Mouse (Mus musculus): ENCODE data around the gene Prpf40a. TPM values are rescaled to one million over a fixed set of nuclear protein-coding genes. Genes with fewer than 3 reads are reported as not detected.

Gene Prpf40a
- polyA plus RNA-seq (2012; ENCODE audit: insufficient read depth, insufficient read length, low replicate concordance, missing spikeins) = 309 TPM in 1 of 2 replicates, not detected in the other

DNA sequence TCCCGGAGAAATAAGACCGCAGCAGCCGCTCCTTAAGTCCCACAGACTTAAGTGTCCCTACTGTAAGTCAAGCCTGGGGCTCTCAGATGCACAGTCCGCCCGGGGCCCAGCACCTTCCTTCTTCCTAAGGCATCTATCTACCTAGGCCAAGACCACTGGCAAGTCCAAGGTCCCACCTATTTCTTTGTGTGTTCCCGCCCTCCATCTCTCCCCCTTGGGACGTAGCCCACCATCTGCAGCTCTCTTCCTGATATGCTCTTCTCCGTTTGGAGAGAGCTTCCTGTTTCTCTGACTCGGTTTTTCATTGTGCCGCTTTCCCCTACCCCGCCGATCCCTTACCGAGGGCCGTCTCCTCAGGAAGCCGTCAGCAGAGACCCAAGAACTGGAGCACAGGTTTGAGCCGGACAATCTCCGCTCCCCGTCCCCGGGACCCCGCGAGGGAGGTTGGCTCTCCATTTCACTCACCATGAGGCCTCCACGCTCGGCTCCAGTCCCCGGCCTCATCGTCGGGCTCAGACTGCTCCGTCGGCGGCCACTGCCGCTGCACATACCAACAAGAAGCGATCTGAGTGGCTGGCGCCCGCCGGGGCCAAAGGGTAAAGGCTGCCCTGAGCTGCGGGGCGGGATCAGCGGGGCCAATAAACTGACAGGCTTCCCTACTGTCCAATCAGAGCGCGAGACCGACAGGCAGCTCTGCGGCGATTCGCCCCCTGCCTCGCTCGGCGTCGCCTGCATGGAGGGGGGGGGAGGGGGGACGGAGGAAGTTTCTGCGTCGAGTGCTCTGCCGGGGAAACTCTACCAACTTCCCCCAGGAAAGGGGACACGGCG, at the start of gene Prpf40a:
TSS of gene Prpf40a (minus strand) at position 601 of the 828 bp plus-strand sequence.
- Histone ChIP-seq H3K4me3 (ENCODE audit: insufficient read depth, low read depth, low read length) (peak within 1 kb of the TSS; percentile 91), H3K4me1 (ENCODE audit: control insufficient read depth, insufficient read depth, low read length) (peaks cover 4% of the 10 kb centered on the region; the same call in 1 of the 2 replicates), H3K27ac (ENCODE audit: insufficient read depth, low read depth, low read length) (peak within 1 kb of the TSS; percentile 99)
- TF ChIP-seq CTCF (IDR thresholded peaks at IDR 0.05; ENCODE audit: insufficient read depth, low read depth, low read length) (no peak), POLR2A (IDR thresholded peaks at IDR 0.05; ENCODE audit: insufficient read depth, low read depth, low read length) (peak; percentile 71; the same call in 1 of the 2 replicates)
- under 1% methylated on average over 53 of the region's 53 CpGs for WGBS

DNA sequence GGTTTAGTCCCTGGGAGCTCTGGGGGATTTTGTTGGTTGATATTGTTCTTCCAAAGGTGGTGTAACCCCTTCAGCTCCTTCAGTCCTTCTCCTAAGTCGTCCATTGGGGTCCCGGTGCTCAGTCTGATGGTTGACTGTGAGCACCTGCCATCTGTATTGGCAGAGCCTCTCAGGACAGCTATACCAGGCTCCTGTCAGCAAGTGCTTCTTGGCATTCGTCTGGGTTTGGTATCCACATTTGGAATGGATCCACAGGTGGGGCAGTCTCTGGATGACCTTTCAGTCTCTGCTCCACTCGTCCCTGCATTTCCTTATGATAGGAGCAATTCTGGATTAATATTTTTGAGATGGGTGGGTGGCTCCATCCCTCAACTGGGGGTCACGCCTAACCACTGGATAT, 31.2 kb upstream of the Prpf40a start:
- 94% methylated on average over 5 of the region's 5 CpGs for WGBS
- H3K4me3 ChIP-seq (ENCODE audit: insufficient read depth, low read depth, low read length) = no peak overlapping the region
- no peak overlapping the region for H3K27ac ChIP-seq (ENCODE audit: insufficient read depth, low read depth, low read length)
- H3K4me1 ChIP-seq (ENCODE audit: control insufficient read depth, insufficient read depth, low read length) = no peaks in the 10 kb centered on the region
- TF ChIP-seq POLR2A (IDR thresholded peaks at IDR 0.05; ENCODE audit: insufficient read depth, low read depth, low read length) = no peak
- TF ChIP-seq CTCF (IDR thresholded peaks at IDR 0.05; ENCODE audit: insufficient read depth, low read depth, low read length) = no peak

DNA sequence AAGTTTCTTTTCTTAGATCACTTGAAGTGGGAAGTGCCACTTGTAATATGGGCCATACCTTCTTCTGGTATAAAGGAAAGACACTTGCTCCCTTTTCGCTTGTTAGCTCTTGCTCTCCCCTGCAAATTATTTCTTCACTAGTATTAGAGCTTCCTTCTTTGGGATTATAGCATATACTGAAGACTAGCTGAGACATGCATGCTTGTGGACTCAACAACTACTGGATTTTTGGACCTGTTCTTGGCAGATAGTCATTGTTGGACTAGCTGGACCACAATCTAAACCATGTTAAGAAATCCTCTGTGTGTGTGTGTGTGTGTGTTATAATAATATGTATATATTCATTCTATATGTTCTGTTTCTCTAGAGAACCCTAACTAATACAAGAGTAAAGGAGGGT, 22.4 kb upstream of the Prpf40a start:
- WGBS = 93% methylated on average over 1 of the region's 1 CpGs
- H3K4me1 ChIP-seq (ENCODE audit: control insufficient read depth, insufficient read depth, low read length) = no peaks in the 10 kb centered on the region
- H3K27ac ChIP-seq (ENCODE audit: insufficient read depth, low read depth, low read length) = no peak overlapping the region
- H3K4me3 ChIP-seq (ENCODE audit: insufficient read depth, low read depth, low read length) = no peak overlapping the region
- TF ChIP-seq POLR2A (IDR thresholded peaks at IDR 0.05; ENCODE audit: insufficient read depth, low read depth, low read length) (no peak), CTCF (IDR thresholded peaks at IDR 0.05; ENCODE audit: insufficient read depth, low read depth, low read length) (no peak)

DNA sequence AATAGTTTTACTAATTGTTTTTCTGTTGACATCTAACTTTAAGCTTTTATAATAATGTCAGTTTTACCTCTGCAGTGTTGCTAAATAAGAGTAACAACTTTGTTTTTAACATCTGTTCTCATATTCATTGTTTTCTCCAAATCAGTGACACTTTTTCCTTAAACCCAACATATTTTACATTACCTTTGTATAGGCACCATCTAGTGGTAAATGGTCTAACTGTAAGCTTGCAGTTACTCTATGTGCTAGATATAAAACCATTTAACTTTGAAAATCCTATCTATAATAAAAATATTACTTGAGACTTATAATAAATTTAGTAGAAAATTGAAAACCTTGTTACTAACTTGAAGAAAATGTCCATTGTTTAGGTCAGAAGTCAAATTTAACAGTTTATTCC, 15.7 kb upstream of the Prpf40a start:
- no peak for TF ChIP-seq CTCF (IDR thresholded peaks at IDR 0.05; ENCODE audit: insufficient read depth, low read depth, low read length)
- TF ChIP-seq POLR2A (IDR thresholded peaks at IDR 0.05; ENCODE audit: insufficient read depth, low read depth, low read length) = no peak
- Histone ChIP-seq H3K27ac (ENCODE audit: insufficient read depth, low read depth, low read length) (no peak overlapping the region), H3K4me3 (ENCODE audit: insufficient read depth, low read depth, low read length) (no peak overlapping the region), H3K4me1 (ENCODE audit: control insufficient read depth, insufficient read depth, low read length) (no peaks in the 10 kb centered on the region)

DNA sequence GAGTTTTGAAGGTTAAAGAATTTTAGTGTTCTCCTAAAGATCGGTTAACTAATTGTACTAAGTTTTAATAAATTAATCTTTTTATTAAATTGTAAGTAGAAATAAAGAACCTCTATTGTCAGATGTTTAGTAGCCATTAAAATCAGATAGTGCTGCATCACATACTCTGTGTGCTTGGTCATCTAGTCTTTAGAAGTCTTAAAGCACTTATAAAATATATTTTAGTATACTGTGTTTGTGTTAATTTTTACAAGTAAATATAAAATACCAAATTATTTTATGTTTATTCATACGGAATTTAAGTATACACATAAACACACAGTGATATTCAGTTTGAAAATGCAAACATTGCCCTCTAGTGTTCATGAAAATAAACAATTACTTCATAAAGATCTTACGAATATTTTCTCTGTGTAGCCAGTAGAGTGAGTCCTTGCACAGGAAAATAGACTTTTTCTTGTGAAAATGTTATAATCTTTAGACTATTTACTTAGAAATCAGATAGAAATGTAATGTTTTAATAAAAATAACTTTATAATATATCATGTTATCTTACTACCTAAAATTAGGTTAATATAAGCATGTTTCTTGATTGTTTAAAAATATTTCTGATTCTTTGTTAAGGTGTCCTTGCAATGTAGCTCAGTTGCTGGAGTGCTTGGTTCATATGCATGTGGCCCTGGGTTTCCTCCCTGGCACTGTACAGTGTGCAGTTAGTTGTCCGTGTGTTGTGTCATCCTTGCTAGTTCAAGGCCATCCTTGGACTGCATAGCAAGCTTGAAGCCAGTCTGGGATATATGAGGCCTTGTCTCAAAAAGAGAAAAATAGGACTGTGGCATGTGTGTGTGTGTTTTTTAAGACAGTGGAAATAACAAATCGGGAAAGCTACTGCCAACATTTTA, 13.5 kb upstream of the Prpf40a start:
- no peak overlapping the region for H3K27ac ChIP-seq (ENCODE audit: insufficient read depth, low read depth, low read length)
- no peaks in the 10 kb centered on the region for H3K4me1 ChIP-seq (ENCODE audit: control insufficient read depth, insufficient read depth, low read length)
- TF ChIP-seq CTCF (IDR thresholded peaks at IDR 0.05; ENCODE audit: insufficient read depth, low read depth, low read length) (no peak), POLR2A (IDR thresholded peaks at IDR 0.05; ENCODE audit: insufficient read depth, low read depth, low read length) (no peak)
- H3K4me3 ChIP-seq (ENCODE audit: insufficient read depth, low read depth, low read length) = no peak overlapping the region
- WGBS = 58% methylated on average over 5 of the region's 5 CpGs

DNA sequence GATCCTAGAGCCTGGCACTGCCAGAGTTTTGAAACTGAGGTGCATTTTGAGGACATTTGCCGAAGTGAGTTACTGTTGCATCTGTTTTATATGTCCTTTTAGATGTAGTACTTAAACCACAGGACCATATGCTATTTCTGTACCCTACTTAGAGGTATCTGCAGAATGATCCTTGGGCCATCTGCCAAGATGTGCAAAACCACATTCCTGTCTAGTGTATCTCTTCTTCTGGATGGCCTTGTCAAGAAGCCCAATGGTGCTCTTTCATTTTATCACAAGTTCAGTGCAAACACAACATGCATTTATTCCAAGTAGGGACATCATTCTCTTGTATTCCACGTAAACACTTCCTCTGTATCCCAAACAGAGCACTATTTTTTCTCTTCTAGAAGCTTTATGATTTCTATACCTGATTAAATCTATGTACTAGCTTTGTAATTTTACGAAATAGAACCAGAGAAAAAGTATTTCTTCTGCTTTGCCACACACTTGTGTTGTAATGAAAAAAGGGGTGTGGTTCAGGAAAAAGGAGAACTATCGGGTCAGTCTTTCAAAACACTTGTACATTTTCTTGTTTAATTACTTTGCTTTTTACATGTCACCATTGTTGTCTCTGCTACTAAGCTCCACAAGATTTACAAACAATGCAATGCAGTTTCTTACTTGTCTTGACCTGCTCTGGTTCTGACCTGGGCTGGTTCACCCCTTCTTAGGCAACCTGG, 9.2 kb upstream of the Prpf40a start:
- WGBS = 88% methylated on average over 4 of the region's 4 CpGs
- no peak overlapping the region for H3K4me3 ChIP-seq (ENCODE audit: insufficient read depth, low read depth, low read length)
- H3K27ac ChIP-seq (ENCODE audit: insufficient read depth, low read depth, low read length) = no peak overlapping the region
- no peak for TF ChIP-seq CTCF (IDR thresholded peaks at IDR 0.05; ENCODE audit: insufficient read depth, low read depth, low read length)
- no peak for TF ChIP-seq POLR2A (IDR thresholded peaks at IDR 0.05; ENCODE audit: insufficient read depth, low read depth, low read length)
- H3K4me1 ChIP-seq (ENCODE audit: control insufficient read depth, insufficient read depth, low read length) = no peaks in the 10 kb centered on the region

DNA sequence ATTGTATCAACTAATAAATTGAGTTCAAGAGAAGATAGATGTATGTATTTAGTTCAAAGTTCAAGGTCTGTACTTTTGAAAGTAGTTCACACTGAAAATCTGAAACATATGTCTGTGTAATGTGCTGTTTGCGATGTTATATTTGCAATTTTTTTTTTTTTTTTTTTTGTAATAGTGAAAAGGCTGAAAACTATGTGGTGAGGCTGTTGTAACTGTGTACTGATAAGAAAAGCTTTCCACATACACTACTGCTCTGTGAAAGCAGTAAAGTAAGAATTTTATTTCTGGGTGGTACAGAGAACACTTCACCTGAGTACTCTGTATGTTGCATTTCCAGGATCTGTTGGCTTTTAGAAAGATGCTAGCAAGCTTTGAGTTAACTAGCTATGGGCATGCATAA, 8.1 kb upstream of the Prpf40a start:
- H3K4me3 ChIP-seq (ENCODE audit: insufficient read depth, low read depth, low read length) = no peak overlapping the region
- H3K27ac ChIP-seq (ENCODE audit: insufficient read depth, low read depth, low read length) = no peak overlapping the region
- 88% methylated on average over 1 of the region's 1 CpGs for WGBS
- TF ChIP-seq CTCF (IDR thresholded peaks at IDR 0.05; ENCODE audit: insufficient read depth, low read depth, low read length) (no peak), POLR2A (IDR thresholded peaks at IDR 0.05; ENCODE audit: insufficient read depth, low read depth, low read length) (no peak)
- no peaks in the 10 kb centered on the region for H3K4me1 ChIP-seq (ENCODE audit: control insufficient read depth, insufficient read depth, low read length)

DNA sequence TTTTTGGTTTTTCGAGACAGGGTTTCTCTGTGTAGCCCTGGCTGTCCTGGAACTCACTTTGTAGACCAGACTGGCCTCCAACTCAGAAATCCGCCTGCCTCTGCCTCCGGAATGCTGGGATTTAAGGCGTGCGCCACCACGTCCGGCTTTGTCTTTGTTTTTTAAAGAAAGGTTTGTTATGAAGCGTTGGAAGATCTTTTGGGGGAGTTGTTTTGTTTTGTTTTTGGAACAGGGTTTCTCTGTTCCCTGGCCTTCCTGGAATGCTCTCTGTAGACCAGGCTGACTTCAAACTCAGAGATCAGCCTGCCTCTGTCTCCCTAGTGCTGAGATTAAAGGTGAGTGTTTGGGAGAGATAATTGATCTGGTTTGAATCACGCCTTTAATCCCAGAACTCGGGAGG, 5.3 kb upstream of the Prpf40a start:
- Histone ChIP-seq H3K27ac (ENCODE audit: insufficient read depth, low read depth, low read length) (no peak overlapping the region), H3K4me1 (ENCODE audit: control insufficient read depth, insufficient read depth, low read length) (no peaks in the 10 kb centered on the region), H3K4me3 (ENCODE audit: insufficient read depth, low read depth, low read length) (no peak overlapping the region)
- no peak for TF ChIP-seq POLR2A (IDR thresholded peaks at IDR 0.05; ENCODE audit: insufficient read depth, low read depth, low read length)
- TF ChIP-seq CTCF (IDR thresholded peaks at IDR 0.05; ENCODE audit: insufficient read depth, low read depth, low read length) = no peak
- WGBS = 95% methylated on average over 10 of the region's 10 CpGs

Measured in olfactory bulb, adult 2 months (tissue).